Mouse (Mus musculus) neural tube, embryonic 11.5 days (tissue): ENCODE measurements around the gene Timm22. TPM values are rescaled to one million over a fixed set of nuclear protein-coding genes. Genes with fewer than 3 reads are reported as not detected.

Experiments used
- ATAC-seq: fragments of 200-750 bp; cut with Nextera tagmentation; 2 replicates; pipeline ENCODE4 v1.8.0; 2017; ENCODE audit warnings: moderate number of reproducible peaks, mild to moderate bottlenecking, moderate TSS enrichment, moderate library complexity; ENCODE audit not compliant: insufficient read depth, low FRiP score, low TSS enrichment
- DNase-seq: peaks from one replicate; pipeline ENCODE4 v3.0.0-alpha.2; 2015; ENCODE audit warnings: low spot score
- H3K27ac ChIP-seq: fragments of 300-500 bp; sonication (generic); 2 replicates; pipeline ENCODE4 v1.5.1; 2014; ENCODE audit warnings: low read depth, mild to moderate bottlenecking, low read length
- H3K27me3 ChIP-seq: fragments of 300-500 bp; sonication (generic); 2 replicates; pipeline ENCODE4 v1.6.1; 2014; ENCODE audit warnings: mild to moderate bottlenecking, low read length, mixed read lengths; ENCODE audit not compliant: control insufficient read depth, insufficient read depth
- H3K36me3 ChIP-seq: fragments of 300-500 bp; sonication (generic); 2 replicates; pipeline ENCODE4 v1.6.1; 2014; ENCODE audit warnings: mild to moderate bottlenecking, low read length, moderate library complexity, mixed read lengths; ENCODE audit not compliant: control insufficient read depth, insufficient read depth
- H3K4me1 ChIP-seq: fragments of 300-500 bp; sonication (generic); 2 replicates; pipeline ENCODE4 v1.6.1; 2014; ENCODE audit warnings: low read length, mixed read lengths; ENCODE audit not compliant: control insufficient read depth, insufficient read depth
- H3K4me2 ChIP-seq: fragments of 300-500 bp; sonication (generic); 2 replicates; pipeline ENCODE4 v1.6.1; 2014; ENCODE audit warnings: low read depth, mild to moderate bottlenecking, moderate library complexity
- H3K4me3 ChIP-seq: fragments of 300-500 bp; sonication (generic); 2 replicates; pipeline ENCODE4 v1.5.1; 2014; ENCODE audit warnings: low read depth, low read length
- H3K9ac ChIP-seq: fragments of 300-500 bp; sonication (generic); 2 replicates; pipeline ENCODE4 v1.6.1; 2014; ENCODE audit warnings: mild to moderate bottlenecking, low read length
- H3K9me3 ChIP-seq: fragments of 300-500 bp; sonication (generic); 2 replicates; pipeline ENCODE4 v1.6.1; 2016; ENCODE audit warnings: low read length; ENCODE audit not compliant: control insufficient read depth
- whole genome bisulfite sequencing: fragments of 180-500 bp; shearing (Covaris S2); extraction: QIAGEN DNeasy Blood & Tissue Kit; methylation state at CpG from one replicate; pipeline ENCODE4 v1.1.7; 2014; 5-methylcytosine and 5-hydroxymethylcytosine counted together
- polyA plus RNA-seq: library from polyadenylated mRNA; unstranded; fragments of >200 nt; fragmentation: Nextera tagmentation; extraction: Ambion mirVana; gene quantifications from 2 replicates; pipeline ENCODE4 v1.2.1, GENCODE M21; 2014

Timm22 gene
- polyA plus RNA-seq, 1 experiment from 2014 or later, result 124 TPM

GRCm38 (mm10) chr11:76413202-76413601 is 6.5 kb downstream of the Timm22 start:
- Histone ChIP-seq H3K27me3 (no peaks in the 10 kb centered on the region), H3K36me3 (peaks cover 7% of the 10 kb centered on the region), H3K4me1 (no peaks in the 10 kb centered on the region), H3K27ac (no peak overlapping the region), H3K9ac (no peak overlapping the region), H3K4me2 (no peak overlapping the region), H3K4me3 (no peak overlapping the region), H3K9me3 (no peaks in the 10 kb centered on the region)
- ATAC-seq (no peak), DNase-seq (no peak)
- WGBS, result 91% methylated on average over 4 of the region's 4 CpGs

- H3K4me1 ChIP-seq, result no peaks in the 10 kb centered on the region
- H3K9ac ChIP-seq, result no peak overlapping the region
- no peaks in the 10 kb centered on the region for H3K9me3 ChIP-seq
- 92% methylated on average over 4 of the region's 4 CpGs for WGBS
- no peaks in the 10 kb centered on the region for H3K27me3 ChIP-seq
- H3K4me3 ChIP-seq, result no peak overlapping the region
- no peak overlapping the region for H3K27ac ChIP-seq
- ATAC-seq (no peak), DNase-seq (no peak)
- H3K4me2 ChIP-seq, result no peak overlapping the region
- H3K36me3 ChIP-seq, result peaks cover 7% of the 10 kb centered on the region
These were observed 8.2 kb downstream of the Timm22 start for GRCm38 (mm10) chr11:76415001-76415400.

- no peaks in the 10 kb centered on the region for H3K9me3 ChIP-seq
- WGBS, result 63% methylated on average over 2 of the region's 2 CpGs
- ATAC-seq, result no peak
- H3K27me3 ChIP-seq, result no peaks in the 10 kb centered on the region
- no peak for DNase-seq
- H3K4me2 ChIP-seq, result no peak overlapping the region
- peaks cover 7% of the 10 kb centered on the region for H3K36me3 ChIP-seq
- H3K9ac ChIP-seq, result no peak overlapping the region
- no peaks in the 10 kb centered on the region for H3K4me1 ChIP-seq
- H3K4me3 ChIP-seq, result no peak overlapping the region
- H3K27ac ChIP-seq, result no peak overlapping the region
These were observed 9.2 kb downstream of the Timm22 start for GRCm38 (mm10) chr11:76415985-76416384.

GRCm38 (mm10) chr11:76418423-76418822 is 11.7 kb downstream of the Timm22 start:
- Histone ChIP-seq H3K4me1 (no peaks in the 10 kb centered on the region), H3K4me2 (no peak overlapping the region), H3K27ac (no peak overlapping the region), H3K9ac (no peak overlapping the region), H3K9me3 (no peaks in the 10 kb centered on the region), H3K4me3 (no peak overlapping the region), H3K36me3 (peaks cover 9% of the 10 kb centered on the region), H3K27me3 (no peaks in the 10 kb centered on the region)
- 86% methylated on average over 8 of the region's 8 CpGs for WGBS
- DNase-seq (no peak), ATAC-seq (no peak)

- WGBS, result 72% methylated on average over 4 of the region's 4 CpGs
- no peak for DNase-seq
- Histone ChIP-seq H3K9ac (no peak overlapping the region), H3K4me3 (no peak overlapping the region), H3K27ac (no peak overlapping the region), H3K27me3 (no peaks in the 10 kb centered on the region), H3K9me3 (no peaks in the 10 kb centered on the region), H3K4me1 (no peaks in the 10 kb centered on the region), H3K4me2 (no peak overlapping the region), H3K36me3 (peaks cover 12% of the 10 kb centered on the region)
- ATAC-seq, result no peak
These were observed 12.4 kb downstream of the Timm22 start for GRCm38 (mm10) chr11:76419179-76419578.

GRCm38 (mm10) chr11:76420896-76421295 is 14.1 kb downstream of the Timm22 start:
- H3K9ac ChIP-seq, result no peak overlapping the region
- no peaks in the 10 kb centered on the region for H3K9me3 ChIP-seq
- peaks cover 8% of the 10 kb centered on the region for H3K36me3 ChIP-seq
- H3K27ac ChIP-seq, result no peak overlapping the region
- H3K4me2 ChIP-seq, result no peak overlapping the region
- H3K27me3 ChIP-seq, result no peaks in the 10 kb centered on the region
- DNase-seq (no peak), ATAC-seq (no peak)
- WGBS, result 79% methylated on average over 4 of the region's 4 CpGs
- H3K4me3 ChIP-seq, result no peak overlapping the region
- H3K4me1 ChIP-seq, result no peaks in the 10 kb centered on the region

- 0 out of 2 replicates have a peak, but pooled peaks cover 3% of the 10 kb centered on the region for H3K4me1 ChIP-seq
- H3K36me3 ChIP-seq, result peaks cover 5% of the 10 kb centered on the region
- ATAC-seq (no peak), DNase-seq (no peak)
- 90% methylated on average over 6 of the region's 6 CpGs for WGBS
- no peaks in the 10 kb centered on the region for H3K9me3 ChIP-seq
- no peak overlapping the region for H3K9ac ChIP-seq
- no peaks in the 10 kb centered on the region for H3K27me3 ChIP-seq
- no peak overlapping the region for H3K27ac ChIP-seq
- H3K4me3 ChIP-seq, result no peak overlapping the region
- no peak overlapping the region for H3K4me2 ChIP-seq
These were observed 19.0 kb downstream of the Timm22 start for GRCm38 (mm10) chr11:76425749-76426148.

- DNase-seq, result no peak
- Histone ChIP-seq H3K36me3 (peaks cover 3% of the 10 kb centered on the region), H3K4me2 (no peak overlapping the region), H3K27me3 (no peaks in the 10 kb centered on the region), H3K9me3 (no peaks in the 10 kb centered on the region), H3K27ac (no peak overlapping the region), H3K4me1 (0 out of 2 replicates have a peak, but pooled peaks cover 3% of the 10 kb centered on the region), H3K9ac (no peak overlapping the region), H3K4me3 (no peak overlapping the region)
- ATAC-seq, result no peak
- 79% methylated on average over 3 of the region's 3 CpGs for WGBS
These were observed 21.0 kb downstream of the Timm22 start for GRCm38 (mm10) chr11:76427781-76428180.

GRCm38 (mm10) chr11:76429046-76429445 is 22.3 kb downstream of the Timm22 start:
- no peaks in the 10 kb centered on the region for H3K27me3 ChIP-seq
- no peak overlapping the region for H3K4me2 ChIP-seq
- H3K4me1 ChIP-seq, result 0 out of 2 replicates have a peak, but pooled peaks cover 3% of the 10 kb centered on the region
- H3K36me3 ChIP-seq, result peaks cover 1% of the 10 kb centered on the region
- WGBS, result 59% methylated on average over 4 of the region's 4 CpGs
- H3K9ac ChIP-seq, result no peak overlapping the region
- no peak for DNase-seq
- H3K9me3 ChIP-seq, result no peaks in the 10 kb centered on the region
- no peak for ATAC-seq
- H3K4me3 ChIP-seq, result no peak overlapping the region
- no peak overlapping the region for H3K27ac ChIP-seq
